Mouse (Mus musculus): Measurements from ENCODE around the gene Khnyn. TPM values are rescaled to one million over a fixed set of nuclear protein-coding genes. Genes with fewer than 3 reads are reported as not detected.
A peak's percentile ranks its signal among the peaks of the same experiment; 100 is the strongest.

Gene Khnyn
- polyA plus RNA-seq, 1 experiment from 2014 or later, result 20.5 TPM

GRCm38 (mm10) chr14:55873714-55874683 is 10.7 kb upstream of the Khnyn start:
- Histone ChIP-seq H3K27me3 (no peaks in the 10 kb centered on the region), H3K9ac (no peak overlapping the region), H3K36me3 (peaks cover 45% of the 10 kb centered on the region), H3K4me2 (peak overlapping the region; percentile 32), H3K27ac (peak overlapping the region; percentile 48; the same call in 1 of the 2 replicates), H3K4me1 (peaks cover 23% of the 10 kb centered on the region), H3K9me3 (no peaks in the 10 kb centered on the region), H3K4me3 (no peak overlapping the region; the same call in 1 of the 2 replicates)
- no peak for ATAC-seq (ENCODE audit: insufficient number of reproducible peaks, low FRiP score, low TSS enrichment, low read depth)
- 13% methylated on average over 30 of the region's 30 CpGs for WGBS

GRCm38 (mm10) chr14:55877469-55878315 is 7.1 kb upstream of the Khnyn start:
- Histone ChIP-seq H3K4me2 (peak overlapping the region; percentile 29; the same call in 1 of the 2 replicates), H3K36me3 (peaks cover 8% of the 10 kb centered on the region; the same call in 1 of the 2 replicates), H3K9ac (no peak overlapping the region), H3K4me1 (peaks cover 23% of the 10 kb centered on the region), H3K9me3 (no peaks in the 10 kb centered on the region), H3K27me3 (no peaks in the 10 kb centered on the region), H3K4me3 (no peak overlapping the region), H3K27ac (no peak overlapping the region)
- WGBS, result 8% methylated on average over 14 of the region's 14 CpGs
- ATAC-seq (ENCODE audit: insufficient number of reproducible peaks, low FRiP score, low TSS enrichment, low read depth), result no peak

DNA sequence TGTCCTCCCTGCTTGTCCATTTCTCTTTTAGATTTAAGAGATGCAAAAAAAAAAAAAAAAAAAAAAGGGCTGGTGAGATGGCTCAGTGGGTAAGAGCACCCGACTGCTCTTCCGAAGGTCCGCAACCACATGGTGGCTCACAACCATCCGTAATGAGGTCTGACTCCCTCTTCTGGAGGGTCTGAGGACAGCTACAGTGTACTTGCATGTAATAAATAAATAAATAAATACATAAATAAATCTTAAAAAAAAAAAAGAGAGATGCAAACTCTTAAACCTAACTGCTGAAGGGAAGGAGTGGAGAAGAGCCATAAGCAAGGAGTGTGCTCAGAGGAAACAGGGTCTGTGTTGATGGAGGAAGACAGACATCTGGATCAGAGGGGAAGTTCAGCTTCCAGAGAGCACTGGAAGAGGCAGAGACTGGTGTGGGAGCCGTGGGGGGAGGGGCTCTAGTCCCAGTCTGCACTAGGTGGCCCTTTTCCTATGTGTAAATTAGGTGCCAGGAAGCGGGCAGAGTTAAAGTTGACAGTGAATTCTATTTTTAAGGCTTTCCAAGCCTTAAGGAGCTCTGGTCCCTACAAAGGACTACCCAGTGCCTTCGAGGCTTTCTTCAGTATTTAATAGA is 6.3 kb upstream of the Khnyn start:
- ATAC-seq (ENCODE audit: insufficient number of reproducible peaks, low FRiP score, low TSS enrichment, low read depth), result no peak
- H3K36me3 ChIP-seq, result peaks cover under 1% of the 10 kb centered on the region; the same call in 1 of the 2 replicates
- no peaks in the 10 kb centered on the region for H3K9me3 ChIP-seq
- peaks cover 22% of the 10 kb centered on the region for H3K4me1 ChIP-seq
- no peak overlapping the region for H3K4me3 ChIP-seq
- no peak overlapping the region for H3K4me2 ChIP-seq
- no peak overlapping the region for H3K27ac ChIP-seq
- H3K9ac ChIP-seq, result no peak overlapping the region
- WGBS, result 9% methylated on average over 7 of the region's 7 CpGs
- H3K27me3 ChIP-seq, result no peaks in the 10 kb centered on the region

DNA sequence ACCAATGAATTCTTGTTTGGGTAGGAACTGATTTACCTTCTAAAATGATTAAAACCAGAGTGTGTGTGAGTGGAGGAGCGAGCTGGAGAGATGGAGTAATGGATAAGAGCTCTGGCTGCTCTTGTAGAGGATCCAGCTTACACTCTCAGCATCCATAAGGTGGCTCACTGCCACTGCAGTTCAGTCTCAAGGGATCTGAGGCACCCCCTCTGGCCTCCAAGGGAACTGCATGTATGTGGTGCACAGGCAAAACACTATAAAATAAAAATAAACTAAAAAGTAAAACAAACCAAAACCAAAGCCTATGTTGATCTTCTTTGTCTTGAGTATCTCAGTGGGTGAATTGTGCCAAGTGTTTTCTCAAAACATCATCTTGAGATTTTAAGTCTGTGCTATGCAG is 5.1 kb upstream of the Khnyn start:
- H3K4me3 ChIP-seq, result no peak overlapping the region
- no peaks in the 10 kb centered on the region for H3K27me3 ChIP-seq
- peaks cover 19% of the 10 kb centered on the region for H3K4me1 ChIP-seq
- WGBS, result 47% methylated on average over 1 of the region's 1 CpGs
- no peak overlapping the region for H3K4me2 ChIP-seq
- H3K36me3 ChIP-seq, result no peaks in the 10 kb centered on the region
- H3K27ac ChIP-seq, result no peak overlapping the region
- H3K9me3 ChIP-seq, result no peaks in the 10 kb centered on the region
- H3K9ac ChIP-seq, result no peak overlapping the region
- no peak for ATAC-seq (ENCODE audit: insufficient number of reproducible peaks, low FRiP score, low TSS enrichment, low read depth)

DNA sequence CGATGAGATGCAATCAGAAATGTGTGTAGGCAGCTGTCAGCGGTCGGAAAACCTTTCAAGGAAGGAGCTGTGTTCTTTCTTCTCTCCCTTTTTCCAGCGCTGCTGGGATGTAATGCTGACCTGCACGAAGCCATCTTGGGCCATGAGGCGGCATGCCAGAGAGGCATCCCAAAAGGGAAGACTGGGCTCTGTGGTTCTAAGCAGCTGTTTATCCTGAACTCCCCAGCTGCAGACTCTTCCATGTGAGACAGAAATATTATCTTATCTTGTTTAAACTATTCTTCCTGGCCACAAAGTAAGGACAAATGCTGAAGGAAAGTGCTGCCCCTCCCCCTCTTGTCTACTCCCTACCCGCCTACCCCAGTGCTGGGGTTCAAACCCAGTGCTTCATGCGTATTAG is 3.8 kb upstream of the Khnyn start:
- H3K27ac ChIP-seq, result no peak overlapping the region
- H3K4me3 ChIP-seq, result no peak overlapping the region
- no peaks in the 10 kb centered on the region for H3K9me3 ChIP-seq
- 83% methylated on average over 8 of the region's 8 CpGs for whole genome bisulfite sequencing
- peaks cover 26% of the 10 kb centered on the region for H3K4me1 ChIP-seq
- no peaks in the 10 kb centered on the region for H3K36me3 ChIP-seq
- H3K27me3 ChIP-seq, result no peaks in the 10 kb centered on the region
- no peak overlapping the region for H3K4me2 ChIP-seq
- no peak for ATAC-seq (ENCODE audit: insufficient number of reproducible peaks, low FRiP score, low TSS enrichment, low read depth)
- no peak overlapping the region for H3K9ac ChIP-seq

GRCm38 (mm10) chr14:55882171-55882641 is 2.5 kb upstream of the Khnyn start:
- no peak overlapping the region for H3K4me2 ChIP-seq
- no peak overlapping the region for H3K4me3 ChIP-seq
- no peak overlapping the region for H3K27ac ChIP-seq
- 52% methylated on average over 6 of the region's 6 CpGs for whole genome bisulfite sequencing
- H3K36me3 ChIP-seq, result peaks cover 9% of the 10 kb centered on the region
- no peaks in the 10 kb centered on the region for H3K9me3 ChIP-seq
- ATAC-seq (ENCODE audit: insufficient number of reproducible peaks, low FRiP score, low TSS enrichment, low read depth), result no peak
- no peak overlapping the region for H3K9ac ChIP-seq
- H3K4me1 ChIP-seq, result peaks cover 39% of the 10 kb centered on the region
- H3K27me3 ChIP-seq, result no peaks in the 10 kb centered on the region

GRCm38 (mm10) chr14:55883149-55883661 is 1.5 kb upstream of the Khnyn start:
- no peak overlapping the region for H3K4me2 ChIP-seq
- H3K4me3 ChIP-seq, result no peak overlapping the region
- no peak overlapping the region for H3K27ac ChIP-seq
- ATAC-seq (ENCODE audit: insufficient number of reproducible peaks, low FRiP score, low TSS enrichment, low read depth), result no peak
- no peak overlapping the region for H3K9ac ChIP-seq
- peaks cover 19% of the 10 kb centered on the region for H3K36me3 ChIP-seq
- no peaks in the 10 kb centered on the region for H3K9me3 ChIP-seq
- H3K4me1 ChIP-seq, result peaks cover 32% of the 10 kb centered on the region
- no peaks in the 10 kb centered on the region for H3K27me3 ChIP-seq
- 90% methylated on average over 13 of the region's 13 CpGs for WGBS

DNA sequence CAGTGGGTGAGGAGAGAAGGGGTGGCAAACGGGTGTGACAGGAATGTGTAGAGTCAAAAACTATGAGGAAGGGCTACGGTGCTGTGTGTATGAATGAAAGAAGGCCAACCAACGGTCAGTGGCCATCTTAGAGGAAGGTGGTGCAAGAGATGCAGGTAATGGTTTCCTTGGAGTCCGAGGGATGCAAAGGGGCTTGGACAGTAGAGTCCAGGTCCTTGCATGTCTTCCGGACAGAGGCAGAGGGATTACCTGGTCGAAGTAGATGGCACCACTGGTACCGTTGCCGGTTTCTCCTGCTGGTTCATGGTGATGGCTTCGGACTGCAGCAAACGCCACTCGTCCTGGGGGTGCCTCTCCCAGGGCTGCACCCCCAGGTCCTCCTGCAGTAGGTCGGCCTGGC is 1.1 kb upstream of the Khnyn start:
- Histone ChIP-seq H3K27me3 (no peaks in the 10 kb centered on the region), H3K9ac (no peak overlapping the region), H3K27ac (peak overlapping the region; percentile 94; the same call in 1 of the 2 replicates), H3K36me3 (peaks cover 24% of the 10 kb centered on the region), H3K4me1 (peaks cover 32% of the 10 kb centered on the region), H3K4me3 (no peak overlapping the region), H3K9me3 (no peaks in the 10 kb centered on the region), H3K4me2 (no peak overlapping the region)
- WGBS, result 85% methylated on average over 12 of the region's 12 CpGs
- no peak for ATAC-seq (ENCODE audit: insufficient number of reproducible peaks, low FRiP score, low TSS enrichment, low read depth)

DNA sequence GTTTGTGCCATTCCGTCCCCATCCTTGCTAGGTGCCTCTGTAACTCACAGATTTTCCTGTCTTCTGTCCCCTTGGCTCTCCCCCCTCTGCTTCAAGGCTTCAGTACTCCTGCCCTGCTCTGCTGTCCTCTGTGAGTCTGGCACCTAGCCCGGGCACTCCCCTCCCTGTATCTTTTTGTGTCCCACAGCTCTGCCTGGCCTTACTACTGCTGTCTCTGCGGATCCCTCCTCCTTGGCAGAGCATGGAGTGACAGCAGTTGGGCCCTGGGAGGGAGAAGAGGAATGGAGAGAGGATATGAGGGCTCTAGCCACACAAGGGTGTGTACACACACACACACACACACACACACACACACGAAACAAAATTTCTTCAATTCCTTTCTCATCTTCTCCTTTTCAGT is 581 bp upstream of the Khnyn start, which contains the start of gene Cbln3:
Gene Cbln3 (minus strand): TSS at position 227 of the 400 bp plus-strand sequence.
- peaks cover 29% of the 10 kb centered on the region for H3K36me3 ChIP-seq
- H3K4me2 ChIP-seq, result peak within 1 kb of the TSS; percentile 76
- no peaks in the 10 kb centered on the region for H3K9me3 ChIP-seq
- peak within 1 kb of the TSS; percentile 83 for H3K9ac ChIP-seq
- 34% methylated on average over 4 of the region's 4 CpGs for WGBS
- peak within 1 kb of the TSS; percentile 94 for H3K27ac ChIP-seq
- ATAC-seq (ENCODE audit: insufficient number of reproducible peaks, low FRiP score, low TSS enrichment, low read depth), result peak; percentile 12; the same call in 1 of the 2 replicates
- H3K4me1 ChIP-seq, result peaks cover 32% of the 10 kb centered on the region
- no peaks in the 10 kb centered on the region for H3K27me3 ChIP-seq
- H3K4me3 ChIP-seq, result peak within 1 kb of the TSS; percentile 83

- peak overlapping the region; percentile 83 for H3K9ac ChIP-seq
- peaks cover 39% of the 10 kb centered on the region for H3K36me3 ChIP-seq
- peak overlapping the region; percentile 76 for H3K4me2 ChIP-seq
- H3K4me1 ChIP-seq, result peaks cover 32% of the 10 kb centered on the region
- ATAC-seq (ENCODE audit: insufficient number of reproducible peaks, low FRiP score, low TSS enrichment, low read depth), result peak; percentile 68
- H3K27ac ChIP-seq, result peak overlapping the region; percentile 94
- no peaks in the 10 kb centered on the region for H3K27me3 ChIP-seq
- no peaks in the 10 kb centered on the region for H3K9me3 ChIP-seq
- 1% methylated on average over 11 of the region's 30 CpGs for WGBS
- peak overlapping the region; percentile 83 for H3K4me3 ChIP-seq
Observed at GRCm38 (mm10) chr14:55885114-55885790, 505 bp downstream of the Khnyn start.
